Comparison of ENCODE assay signal across 8 mouse cellular contexts in the genomic region with DNA sequence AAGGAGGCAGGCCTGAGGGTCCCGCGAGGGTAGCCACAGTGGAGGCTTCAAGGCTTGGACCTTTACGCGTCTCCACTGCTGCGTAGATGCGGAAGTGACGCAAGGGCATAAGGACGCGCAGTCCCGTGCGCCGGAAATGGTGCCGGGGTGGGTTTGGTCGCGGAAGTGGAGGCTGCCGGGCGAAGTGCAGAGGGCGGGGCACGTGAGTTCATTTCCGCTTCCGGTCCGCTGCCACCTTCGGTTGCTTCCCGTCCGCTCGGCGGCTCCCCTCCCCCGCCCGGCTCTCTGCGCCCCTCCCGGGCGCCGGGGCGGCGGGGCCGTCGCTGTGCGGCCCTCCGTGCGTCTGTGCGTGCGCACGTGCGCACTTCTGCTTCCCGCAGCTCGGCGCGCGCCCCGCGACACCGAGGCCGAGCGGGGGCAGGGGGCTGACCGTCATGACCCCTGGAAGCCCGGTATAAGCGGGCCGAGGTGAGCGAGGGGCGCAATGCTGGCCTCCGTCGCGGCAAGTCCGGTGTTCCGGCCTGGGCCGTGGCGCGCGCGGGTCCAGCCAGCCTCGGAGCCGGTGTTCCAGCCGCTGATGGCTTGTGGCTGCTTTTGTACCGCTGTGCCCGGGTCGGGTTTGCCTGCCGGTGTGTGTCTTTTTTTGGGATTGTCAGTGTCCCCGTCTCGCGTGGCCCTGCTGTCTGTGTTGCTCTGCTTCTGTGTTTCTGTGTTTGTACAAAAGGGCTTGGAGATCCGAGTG. TPM values are rescaled to one million over a fixed set of nuclear protein-coding genes. Genes with fewer than 3 reads are reported as not detected.
DNase-seq lines count a peak whose midpoint lies in the region; ATAC-seq and TF ChIP-seq lines count a peak whose summit lies in the region.

A gene (plus strand): TSS at position 226 of the 742 bp plus-strand sequence.

- peaks cover 3% of the 10 kb centered on the region; the same call in 1 of the 2 replicates for H3K4me1 ChIP-seq in cortical plate, adult 2 months (ENCODE audit: control insufficient read depth, insufficient read depth, low read length)

- no peak for TF ChIP-seq CTCF in cortical plate, adult 2 months (IDR thresholded peaks at IDR 0.05; ENCODE audit: extremely low read depth, insufficient read depth, low read length)

- ATAC-seq in activated CD4-positive, CD25-positive, alpha-beta regulatory T cell, adult 4 months: peak; percentile 96
- ATAC-seq in megakaryocyte progenitor cell, adult 5-6 weeks (replicated peaks; ENCODE audit: poor library complexity): peak; percentile 86

- TF ChIP-seq POLR2A in cortical plate, adult 2 months (IDR thresholded peaks at IDR 0.05; ENCODE audit: extremely low read depth, insufficient read depth, low read length): peak; percentile 80

- peak within 1 kb of the TSS; percentile 96 for H3K4me3 ChIP-seq in cortical plate, adult 2 months (ENCODE audit: insufficient read depth, low read length)

- DNase-seq in gastrocnemius, postnatal 10 days: peak; percentile 96
- DNase-seq in induced T-regulatory cell, adult 2 months (ENCODE audit: low read depth): peak; percentile 99
- DNase-seq in left cerebral cortex, adult 9 months (ENCODE audit: low spot score in 2 of 2): peak; percentile 88 to 97
- peak; percentile 97 for DNase-seq in right cerebral cortex, postnatal 14 days
- DNase-seq in urinary bladder, postnatal 36 days (ENCODE audit: low spot score in 2 of 2): peak; percentile 94 to 97

- H3K27ac ChIP-seq in cortical plate, adult 2 months (ENCODE audit: insufficient read depth, low read length): peak within 1 kb of the TSS; percentile 86

RNA-seq across cellular contexts. Expression of the gene that starts here (rescaled TPM):
- 1 to 10 TPM; 7.0 to 8.3 TPM for polyA plus RNA-seq in activated CD4-positive, CD25-positive, alpha-beta regulatory T cell, adult 4 months (2017; shearing (Covaris generic))
- 420 and 464 TPM in 2 replicates for polyA plus RNA-seq in cortical plate, adult 2 months (2012; rRNA removed)
- total RNA-seq in gastrocnemius, postnatal 10 days (2021): 100 to 1,000 TPM in 1 of 2 experiments, 10 to 100 TPM in 1; 96.7 to 110 TPM
- total RNA-seq in megakaryocyte progenitor cell, adult 5-6 weeks (2015): 41.0 and 42.0 TPM in 2 replicates
- 37.0 and 51.5 TPM in 2 replicates for total RNA-seq in megakaryocyte progenitor cell, adult 5-6 weeks (2017)

Comparison
In these comparisons a context has a peak if more than half of its experiments do, and no peak if none do; other contexts are left out.
1. Peak in every context shown above with its lines: DNase-seq, ATAC-seq, H3K4me3 ChIP-seq and H3K27ac ChIP-seq.
2. RNA of the gene that starts here (polyA plus RNA-seq): 420 to 464 TPM in cortical plate, adult 2 months; 7.0 to 8.3 TPM in activated CD4-positive, CD25-positive, alpha-beta regulatory T cell, adult 4 months; every median in the first group is over 10 times any median in the second.